Mouse (Mus musculus) embryonic fibroblast, embryonic 13.5 days (primary cell): ENCODE data around the gene Epo.

Experiments used
- CTCF ChIP-seq: IDR thresholded peaks from 2 replicates; pipeline ENCODE4 v1.5.1; 2011; ENCODE audit warnings: mild to moderate bottlenecking, control low read depth, low read length, moderate library complexity, borderline replicate concordance; ENCODE audit not compliant: insufficient read depth
- POLR2A ChIP-seq: IDR thresholded peaks from 2 replicates; pipeline ENCODE4 v1.6.1; 2011; ENCODE audit warnings: low read depth, mild to moderate bottlenecking, control low read depth, low read length, moderate library complexity

GRCm38 (mm10) chr5:137504041-137504440 is 29.0 kb downstream of the Epo start:
- TF ChIP-seq CTCF (peak; percentile 7; the same call in 1 of the 2 replicates), POLR2A (no peak)
